Mouse (Mus musculus): ENCODE measurements at regions not wholly inside any gene's neighbourhood (a gene's known extent, or its start where the extent isn't known, plus 50 kb on each side); places are given as distances from the start of the nearest gene placed in this dataset.

- no peak for TF ChIP-seq GATA1 (IDR thresholded peaks at IDR 0.05; ENCODE audit: borderline replicate concordance, low read length)
- no peak for TF ChIP-seq FLI1 (IDR thresholded peaks at IDR 0.05; ENCODE audit: low read length)
- H3K36me3 ChIP-seq (replicated peaks; ENCODE audit: low read length), result no peaks in the 10 kb centered on the region
- H3K4me3 ChIP-seq (replicated peaks), result no peak overlapping the region
- peaks cover 59% of the 10 kb centered on the region for H3K27me3 ChIP-seq (replicated peaks)
- peaks cover 5% of the 10 kb centered on the region; the same call in 1 of the 2 replicates for H3K4me1 ChIP-seq
- 0 out of 2 replicates have a peak, but pooled peaks cover 3% of the 10 kb centered on the region for H3K9me3 ChIP-seq
Measured at GRCm38 (mm10) chr5:106557733-106558132, 51.2 kb upstream of the Gm17304 start.

GRCm38 (mm10) chr5:106539286-106539685 is 69.6 kb upstream of the Gm17304 start:
- Histone ChIP-seq H3K9me3 (no peaks in the 10 kb centered on the region), H3K36me3 (replicated peaks; ENCODE audit: low read length) (no peaks in the 10 kb centered on the region), H3K4me3 (replicated peaks) (no peak overlapping the region), H3K4me1 (no peaks in the 10 kb centered on the region), H3K27me3 (replicated peaks) (peaks cover 2% of the 10 kb centered on the region)
- no peak for TF ChIP-seq GATA1 (IDR thresholded peaks at IDR 0.05; ENCODE audit: borderline replicate concordance, low read length)
- TF ChIP-seq FLI1 (IDR thresholded peaks at IDR 0.05; ENCODE audit: low read length), result no peak

GRCm38 (mm10) chr5:106537153-106537552 is 71.7 kb upstream of the Gm17304 start:
- Histone ChIP-seq H3K36me3 (replicated peaks; ENCODE audit: low read length) (no peaks in the 10 kb centered on the region), H3K4me1 (no peaks in the 10 kb centered on the region), H3K4me3 (replicated peaks) (no peak overlapping the region), H3K27me3 (replicated peaks) (peaks cover 1% of the 10 kb centered on the region), H3K9me3 (0 out of 2 replicates have a peak, but pooled peaks cover 5% of the 10 kb centered on the region)
- no peak for TF ChIP-seq GATA1 (IDR thresholded peaks at IDR 0.05; ENCODE audit: borderline replicate concordance, low read length)

GRCm38 (mm10) chr5:106536068-106536467 is 72.8 kb upstream of the Gm17304 start:
- peaks cover 1% of the 10 kb centered on the region for H3K27me3 ChIP-seq (replicated peaks)
- no peak for TF ChIP-seq FLI1 (IDR thresholded peaks at IDR 0.05; ENCODE audit: low read length)
- no peak for TF ChIP-seq GATA1 (IDR thresholded peaks at IDR 0.05; ENCODE audit: borderline replicate concordance, low read length)
- no peaks in the 10 kb centered on the region for H3K36me3 ChIP-seq (replicated peaks; ENCODE audit: low read length)
- H3K9me3 ChIP-seq, result 0 out of 2 replicates have a peak, but pooled peaks cover 5% of the 10 kb centered on the region
- no peaks in the 10 kb centered on the region for H3K4me1 ChIP-seq
- no peak overlapping the region for H3K4me3 ChIP-seq (replicated peaks)

GRCm38 (mm10) chr5:106528811-106529210 is 70.8 kb upstream of the Barhl2 start:
- H3K4me3 ChIP-seq (replicated peaks), result no peak overlapping the region
- 0 out of 2 replicates have a peak, but pooled peaks cover 3% of the 10 kb centered on the region for H3K9me3 ChIP-seq
- TF ChIP-seq FLI1 (IDR thresholded peaks at IDR 0.05; ENCODE audit: low read length) (no peak), GATA1 (IDR thresholded peaks at IDR 0.05; ENCODE audit: borderline replicate concordance, low read length) (no peak)
- no peaks in the 10 kb centered on the region for H3K36me3 ChIP-seq (replicated peaks; ENCODE audit: low read length)
- H3K27me3 ChIP-seq (replicated peaks), result no peaks in the 10 kb centered on the region
- no peaks in the 10 kb centered on the region for H3K4me1 ChIP-seq

- no peak for TF ChIP-seq FLI1 (IDR thresholded peaks at IDR 0.05; ENCODE audit: low read length)
- TF ChIP-seq GATA1 (IDR thresholded peaks at IDR 0.05; ENCODE audit: borderline replicate concordance, low read length), result no peak
- Histone ChIP-seq H3K9me3 (no peaks in the 10 kb centered on the region), H3K27me3 (replicated peaks) (no peaks in the 10 kb centered on the region), H3K4me1 (no peaks in the 10 kb centered on the region), H3K36me3 (replicated peaks; ENCODE audit: low read length) (no peaks in the 10 kb centered on the region), H3K4me3 (replicated peaks) (no peak overlapping the region)
Measured at GRCm38 (mm10) chr5:106527364-106527985, 69.5 kb upstream of the Barhl2 start.

GRCm38 (mm10) chr5:106512423-106513089 is 54.6 kb upstream of the Barhl2 start:
- no peak for TF ChIP-seq GATA1 (IDR thresholded peaks at IDR 0.05; ENCODE audit: borderline replicate concordance, low read length)
- TF ChIP-seq FLI1 (IDR thresholded peaks at IDR 0.05; ENCODE audit: low read length), result no peak
- peak overlapping the region; percentile 10 for H3K4me3 ChIP-seq (replicated peaks)
- no peaks in the 10 kb centered on the region for H3K4me1 ChIP-seq
- H3K9me3 ChIP-seq, result no peaks in the 10 kb centered on the region
- H3K27me3 ChIP-seq (replicated peaks), result no peaks in the 10 kb centered on the region
- no peaks in the 10 kb centered on the region for H3K36me3 ChIP-seq (replicated peaks; ENCODE audit: low read length)

- no peak overlapping the region for H3K4me3 ChIP-seq (replicated peaks)
- no peak for TF ChIP-seq GATA1 (IDR thresholded peaks at IDR 0.05; ENCODE audit: borderline replicate concordance, low read length)
- TF ChIP-seq FLI1 (IDR thresholded peaks at IDR 0.05; ENCODE audit: low read length), result no peak
- H3K4me1 ChIP-seq, result no peaks in the 10 kb centered on the region
- H3K9me3 ChIP-seq, result no peaks in the 10 kb centered on the region
- no peaks in the 10 kb centered on the region for H3K36me3 ChIP-seq (replicated peaks; ENCODE audit: low read length)
- H3K27me3 ChIP-seq (replicated peaks), result no peaks in the 10 kb centered on the region
Measured at GRCm38 (mm10) chr5:106507901-106508300, 49.9 kb upstream of the Barhl2 start.
